Mouse (Mus musculus): ENCODE measurements around the gene Cstf2t. TPM values are rescaled to one million over a fixed set of nuclear protein-coding genes. Genes with fewer than 3 reads are reported as not detected.

The Cstf2t gene
- polyA plus RNA-seq, 1 experiment, result 26.4 TPM

- Histone ChIP-seq H3K4me1 (ENCODE audit: control insufficient read depth, insufficient read depth, low read length) (no peaks in the 10 kb centered on the region), H3K9ac (ENCODE audit: low read depth, poor library complexity, severe bottlenecking) (peak overlapping the region; percentile 80), H3K4me3 (ENCODE audit: low read depth, low read length) (peak overlapping the region; percentile 76), H3K27ac (ENCODE audit: insufficient read depth, low read length) (no peak overlapping the region), H3K9me3 (replicated peaks; ENCODE audit: control insufficient read depth, insufficient read depth, low read length, poor library complexity, severe bottlenecking) (no peaks in the 10 kb centered on the region), H3K36me3 (ENCODE audit: control insufficient read depth, insufficient read depth, low read length, poor library complexity, severe bottlenecking) (peaks cover 20% of the 10 kb centered on the region), H3K27me3 (ENCODE audit: control insufficient read depth, insufficient read depth, low read length, poor library complexity, severe bottlenecking) (no peaks in the 10 kb centered on the region)
- TF ChIP-seq POLR2A (IDR thresholded peaks at IDR 0.05; ENCODE audit: insufficient read depth, low read length) (no peak), CTCF (IDR thresholded peaks at IDR 0.05; ENCODE audit: low read depth, low read length) (no peak)
Observed at GRCm38 (mm10) chr19:31083761-31084160, 1.1 kb downstream of the Cstf2t start.

GRCm38 (mm10) chr19:31097857-31098256, 15.2 kb downstream of the Cstf2t start:
- H3K4me1 ChIP-seq (ENCODE audit: control insufficient read depth, insufficient read depth, low read length), result peaks cover 6% of the 10 kb centered on the region
- no peak overlapping the region for H3K4me3 ChIP-seq (ENCODE audit: low read depth, low read length)
- no peaks in the 10 kb centered on the region for H3K9me3 ChIP-seq (replicated peaks; ENCODE audit: control insufficient read depth, insufficient read depth, low read length, poor library complexity, severe bottlenecking)
- H3K27ac ChIP-seq (ENCODE audit: insufficient read depth, low read length), result no peak overlapping the region
- no peaks in the 10 kb centered on the region for H3K36me3 ChIP-seq (ENCODE audit: control insufficient read depth, insufficient read depth, low read length, poor library complexity, severe bottlenecking)
- no peak overlapping the region for H3K9ac ChIP-seq (ENCODE audit: low read depth, poor library complexity, severe bottlenecking)
- no peaks in the 10 kb centered on the region for H3K27me3 ChIP-seq (ENCODE audit: control insufficient read depth, insufficient read depth, low read length, poor library complexity, severe bottlenecking)
- TF ChIP-seq POLR2A (IDR thresholded peaks at IDR 0.05; ENCODE audit: insufficient read depth, low read length) (no peak), CTCF (IDR thresholded peaks at IDR 0.05; ENCODE audit: low read depth, low read length) (no peak), EP300 (IDR thresholded peaks at IDR 0.05; ENCODE audit: insufficient read depth, low read depth, low read length) (no peak)

- Histone ChIP-seq H3K36me3 (ENCODE audit: control insufficient read depth, insufficient read depth, low read length, poor library complexity, severe bottlenecking) (no peaks in the 10 kb centered on the region), H3K9me3 (replicated peaks; ENCODE audit: control insufficient read depth, insufficient read depth, low read length, poor library complexity, severe bottlenecking) (no peaks in the 10 kb centered on the region), H3K9ac (ENCODE audit: low read depth, poor library complexity, severe bottlenecking) (no peak overlapping the region), H3K27me3 (ENCODE audit: control insufficient read depth, insufficient read depth, low read length, poor library complexity, severe bottlenecking) (no peaks in the 10 kb centered on the region), H3K4me3 (ENCODE audit: low read depth, low read length) (no peak overlapping the region), H3K27ac (ENCODE audit: insufficient read depth, low read length) (no peak overlapping the region), H3K4me1 (ENCODE audit: control insufficient read depth, insufficient read depth, low read length) (peaks cover 6% of the 10 kb centered on the region)
- no peak for TF ChIP-seq POLR2A (IDR thresholded peaks at IDR 0.05; ENCODE audit: insufficient read depth, low read length)
- TF ChIP-seq CTCF (IDR thresholded peaks at IDR 0.05; ENCODE audit: low read depth, low read length), result no peak
- no peak for TF ChIP-seq EP300 (IDR thresholded peaks at IDR 0.05; ENCODE audit: insufficient read depth, low read depth, low read length)
Observed at GRCm38 (mm10) chr19:31099369-31099768, 16.7 kb downstream of the Cstf2t start.

GRCm38 (mm10) chr19:31104764-31105163, 22.1 kb downstream of the Cstf2t start:
- H3K27me3 ChIP-seq (ENCODE audit: control insufficient read depth, insufficient read depth, low read length, poor library complexity, severe bottlenecking), result no peaks in the 10 kb centered on the region
- H3K4me1 ChIP-seq (ENCODE audit: control insufficient read depth, insufficient read depth, low read length), result peaks cover 7% of the 10 kb centered on the region
- H3K36me3 ChIP-seq (ENCODE audit: control insufficient read depth, insufficient read depth, low read length, poor library complexity, severe bottlenecking), result no peaks in the 10 kb centered on the region
- no peak overlapping the region for H3K27ac ChIP-seq (ENCODE audit: insufficient read depth, low read length)
- TF ChIP-seq CTCF (IDR thresholded peaks at IDR 0.05; ENCODE audit: low read depth, low read length) (no peak), POLR2A (IDR thresholded peaks at IDR 0.05; ENCODE audit: insufficient read depth, low read length) (no peak), EP300 (IDR thresholded peaks at IDR 0.05; ENCODE audit: insufficient read depth, low read depth, low read length) (peak; percentile 50; the same call in 1 of the 2 replicates)
- H3K9ac ChIP-seq (ENCODE audit: low read depth, poor library complexity, severe bottlenecking), result no peak overlapping the region
- H3K4me3 ChIP-seq (ENCODE audit: low read depth, low read length), result no peak overlapping the region
- H3K9me3 ChIP-seq (replicated peaks; ENCODE audit: control insufficient read depth, insufficient read depth, low read length, poor library complexity, severe bottlenecking), result no peaks in the 10 kb centered on the region

GRCm38 (mm10) chr19:31106036-31106435, 23.4 kb downstream of the Cstf2t start:
- peaks cover 7% of the 10 kb centered on the region for H3K4me1 ChIP-seq (ENCODE audit: control insufficient read depth, insufficient read depth, low read length)
- H3K9me3 ChIP-seq (replicated peaks; ENCODE audit: control insufficient read depth, insufficient read depth, low read length, poor library complexity, severe bottlenecking), result no peaks in the 10 kb centered on the region
- no peak overlapping the region for H3K9ac ChIP-seq (ENCODE audit: low read depth, poor library complexity, severe bottlenecking)
- H3K36me3 ChIP-seq (ENCODE audit: control insufficient read depth, insufficient read depth, low read length, poor library complexity, severe bottlenecking), result no peaks in the 10 kb centered on the region
- no peak overlapping the region for H3K4me3 ChIP-seq (ENCODE audit: low read depth, low read length)
- no peaks in the 10 kb centered on the region for H3K27me3 ChIP-seq (ENCODE audit: control insufficient read depth, insufficient read depth, low read length, poor library complexity, severe bottlenecking)
- peak overlapping the region; percentile 54; the same call in 1 of the 2 replicates for H3K27ac ChIP-seq (ENCODE audit: insufficient read depth, low read length)
- TF ChIP-seq EP300 (IDR thresholded peaks at IDR 0.05; ENCODE audit: insufficient read depth, low read depth, low read length), result 0 out of 2 replicates have a peak, but pooled peaks have one; percentile 27
- TF ChIP-seq CTCF (IDR thresholded peaks at IDR 0.05; ENCODE audit: low read depth, low read length), result no peak
- TF ChIP-seq POLR2A (IDR thresholded peaks at IDR 0.05; ENCODE audit: insufficient read depth, low read length), result no peak

- H3K27ac ChIP-seq (ENCODE audit: insufficient read depth, low read length), result peak overlapping the region; percentile 20; the same call in 1 of the 2 replicates
- no peak overlapping the region for H3K4me3 ChIP-seq (ENCODE audit: low read depth, low read length)
- H3K9ac ChIP-seq (ENCODE audit: low read depth, poor library complexity, severe bottlenecking), result no peak overlapping the region
- peaks cover 7% of the 10 kb centered on the region for H3K4me1 ChIP-seq (ENCODE audit: control insufficient read depth, insufficient read depth, low read length)
- TF ChIP-seq POLR2A (IDR thresholded peaks at IDR 0.05; ENCODE audit: insufficient read depth, low read length), result no peak
- peak; percentile 57; the same call in 1 of the 2 replicates for TF ChIP-seq EP300 (IDR thresholded peaks at IDR 0.05; ENCODE audit: insufficient read depth, low read depth, low read length)
- no peaks in the 10 kb centered on the region for H3K9me3 ChIP-seq (replicated peaks; ENCODE audit: control insufficient read depth, insufficient read depth, low read length, poor library complexity, severe bottlenecking)
- H3K27me3 ChIP-seq (ENCODE audit: control insufficient read depth, insufficient read depth, low read length, poor library complexity, severe bottlenecking), result no peaks in the 10 kb centered on the region
- no peaks in the 10 kb centered on the region for H3K36me3 ChIP-seq (ENCODE audit: control insufficient read depth, insufficient read depth, low read length, poor library complexity, severe bottlenecking)
Observed at GRCm38 (mm10) chr19:31106835-31107554, 24.4 kb downstream of the Cstf2t start.
